Mouse (Mus musculus) stomach, embryonic 15.5 days (tissue): Measurements from ENCODE around the gene Tnfrsf11a. TPM values are rescaled to one million over a fixed set of nuclear protein-coding genes. Genes with fewer than 3 reads are reported as not detected.

Source experiments
- ATAC-seq: fragments of 200-750 bp; cut with Nextera tagmentation; 2 replicates; pipeline ENCODE4 v1.8.0; 2017; ENCODE audit warnings: low read depth, moderate number of reproducible peaks, moderate TSS enrichment; ENCODE audit not compliant: insufficient read depth, low FRiP score
- H3K27ac ChIP-seq: fragments of 300-500 bp; sonication (generic); 2 replicates; pipeline ENCODE4 v1.5.1; 2015; ENCODE audit warnings: mild to moderate bottlenecking, inconsistent platforms
- H3K27me3 ChIP-seq: fragments of 300-500 bp; sonication (generic); replicated peaks from 2 replicates; pipeline ENCODE4 v1.6.1; 2015; ENCODE audit warnings: inconsistent platforms
- H3K36me3 ChIP-seq: fragments of 300-500 bp; sonication (generic); 2 replicates; pipeline ENCODE4 v1.6.1; 2015; ENCODE audit warnings: inconsistent platforms
- H3K4me1 ChIP-seq: fragments of 300-500 bp; sonication (generic); 2 replicates; pipeline ENCODE4 v1.6.1; 2015; ENCODE audit warnings: inconsistent platforms
- H3K4me2 ChIP-seq: fragments of 300-500 bp; sonication (generic); 2 replicates; pipeline ENCODE4 v1.6.1; 2015; ENCODE audit warnings: mild to moderate bottlenecking, inconsistent platforms
- H3K4me3 ChIP-seq: fragments of 300-500 bp; sonication (generic); replicated peaks from 2 replicates; pipeline ENCODE4 v1.5.1; 2015; ENCODE audit warnings: inconsistent platforms
- H3K9ac ChIP-seq: fragments of 300-500 bp; sonication (generic); 2 replicates; pipeline ENCODE4 v1.6.1; 2015; ENCODE audit warnings: inconsistent platforms
- H3K9me3 ChIP-seq: fragments of 300-500 bp; sonication (generic); 2 replicates; pipeline ENCODE4 v1.6.1; 2016; ENCODE audit warnings: inconsistent platforms
- WGBS: fragments of 180-500 bp; shearing (Covaris S2); methylation state at CpG from one replicate; pipeline ENCODE4 v1.1.7; 2015; 5-methylcytosine and 5-hydroxymethylcytosine counted together
- polyA plus RNA-seq: library from polyadenylated mRNA; unstranded; fragments of >200 nt; fragmentation: Nextera tagmentation; extraction: Ambion mirVana; gene quantifications from 2 replicates; pipeline ENCODE4 v1.2.1, GENCODE M21; 2015

Gene Tnfrsf11a
- polyA plus RNA-seq, 1 experiment from 2014 or later: 4.1 TPM

DNA sequence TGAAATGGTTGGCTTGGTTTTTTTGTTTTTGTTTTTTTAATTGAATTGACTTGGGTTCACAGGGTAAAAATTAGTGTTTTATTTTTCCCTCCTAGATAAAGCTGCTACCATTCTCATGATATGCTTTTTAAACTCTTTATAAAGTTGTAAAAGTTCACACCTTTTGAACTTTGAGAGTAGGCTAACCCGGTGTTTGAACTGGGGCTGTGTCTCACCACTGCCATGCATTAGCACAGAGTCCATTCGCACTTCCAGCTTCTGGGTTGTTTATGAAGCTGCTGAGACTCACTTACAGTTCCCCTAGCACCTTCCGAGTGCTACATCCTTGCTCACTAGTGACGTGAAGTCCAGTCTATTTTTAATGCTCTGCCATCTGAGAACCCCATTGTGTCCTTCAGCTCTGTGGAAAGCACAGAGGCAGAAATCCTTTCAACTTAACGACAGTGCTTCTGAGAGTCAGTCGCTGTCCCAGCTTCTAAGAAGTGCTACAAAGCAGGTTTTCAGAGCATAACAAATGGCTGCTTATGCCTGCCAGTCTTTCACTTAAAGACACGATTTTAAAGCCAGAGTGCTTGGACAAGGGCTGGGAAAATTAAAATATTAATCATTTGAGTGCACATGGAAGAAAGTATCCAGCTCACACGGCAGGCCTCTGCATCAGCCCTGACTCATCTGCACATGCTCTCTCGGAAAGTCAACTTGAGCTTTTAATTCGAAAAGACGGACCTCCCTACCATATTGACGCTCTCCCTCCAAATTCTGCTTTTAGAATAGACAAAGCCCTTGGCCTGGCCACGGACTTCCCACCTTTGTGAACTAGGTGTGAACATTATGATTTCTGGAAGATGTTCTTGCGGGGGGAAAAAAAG is 34.1 kb downstream of the Tnfrsf11a start:
- no peaks in the 10 kb centered on the region for H3K36me3 ChIP-seq
- WGBS: 53% methylated on average over 14 of the region's 14 CpGs
- H3K4me2 ChIP-seq: no peak overlapping the region
- no peaks in the 10 kb centered on the region for H3K9me3 ChIP-seq
- no peak overlapping the region for H3K9ac ChIP-seq
- no peak overlapping the region for H3K27ac ChIP-seq
- ATAC-seq: no peak
- H3K27me3 ChIP-seq: no peaks in the 10 kb centered on the region
- H3K4me1 ChIP-seq: peaks cover 9% of the 10 kb centered on the region
- H3K4me3 ChIP-seq: no peak overlapping the region

DNA sequence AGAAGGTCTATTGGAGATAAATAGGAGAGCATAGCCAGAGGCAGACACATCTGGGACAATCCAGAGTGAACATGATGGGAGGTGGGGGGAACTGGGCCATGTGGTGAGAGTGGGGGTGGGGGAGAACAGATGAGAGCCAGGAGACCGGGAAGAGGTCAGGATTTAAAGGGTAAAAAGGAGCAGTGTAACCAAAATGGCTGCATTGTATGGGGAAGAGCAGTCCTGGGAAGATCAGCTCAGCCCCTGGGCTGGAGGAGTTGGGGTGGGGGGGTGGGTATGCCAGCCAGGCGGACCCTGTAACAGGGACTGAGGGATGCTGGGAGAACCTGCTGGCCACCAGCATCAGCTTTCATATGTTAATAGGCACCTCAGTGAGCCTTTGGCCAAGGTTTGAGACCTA is 34.8 kb downstream of the Tnfrsf11a start:
- Histone ChIP-seq H3K4me2 (no peak overlapping the region), H3K9ac (no peak overlapping the region), H3K36me3 (no peaks in the 10 kb centered on the region), H3K4me1 (peaks cover 9% of the 10 kb centered on the region), H3K4me3 (no peak overlapping the region), H3K9me3 (no peaks in the 10 kb centered on the region), H3K27me3 (no peaks in the 10 kb centered on the region), H3K27ac (no peak overlapping the region)
- 61% methylated on average over 2 of the region's 2 CpGs for WGBS
- no peak for ATAC-seq

DNA sequence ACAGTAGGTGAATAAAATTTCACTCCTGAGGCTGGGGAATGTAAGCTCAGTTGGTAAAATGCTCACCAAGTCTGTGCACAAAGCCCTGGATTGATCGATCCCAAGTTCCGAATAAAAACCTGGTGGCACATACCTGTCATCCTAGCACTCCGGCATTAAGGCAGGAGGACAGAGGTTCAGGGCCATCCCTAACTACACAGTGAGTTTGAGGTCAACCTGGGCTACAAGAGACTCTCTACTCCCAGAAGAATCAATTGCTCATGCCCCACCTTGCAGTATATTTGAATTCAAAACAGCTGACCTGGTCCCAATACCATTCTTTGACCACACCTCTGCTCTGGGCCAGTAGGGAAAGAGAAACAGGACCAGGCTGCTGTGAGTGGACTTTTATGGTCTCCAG is 35.2 kb downstream of the Tnfrsf11a start:
- 88% methylated on average over 3 of the region's 3 CpGs for whole genome bisulfite sequencing
- Histone ChIP-seq H3K9ac (no peak overlapping the region), H3K36me3 (no peaks in the 10 kb centered on the region), H3K4me1 (peaks cover 9% of the 10 kb centered on the region), H3K27ac (no peak overlapping the region), H3K27me3 (no peaks in the 10 kb centered on the region), H3K9me3 (no peaks in the 10 kb centered on the region), H3K4me3 (no peak overlapping the region), H3K4me2 (no peak overlapping the region)
- no peak for ATAC-seq

DNA sequence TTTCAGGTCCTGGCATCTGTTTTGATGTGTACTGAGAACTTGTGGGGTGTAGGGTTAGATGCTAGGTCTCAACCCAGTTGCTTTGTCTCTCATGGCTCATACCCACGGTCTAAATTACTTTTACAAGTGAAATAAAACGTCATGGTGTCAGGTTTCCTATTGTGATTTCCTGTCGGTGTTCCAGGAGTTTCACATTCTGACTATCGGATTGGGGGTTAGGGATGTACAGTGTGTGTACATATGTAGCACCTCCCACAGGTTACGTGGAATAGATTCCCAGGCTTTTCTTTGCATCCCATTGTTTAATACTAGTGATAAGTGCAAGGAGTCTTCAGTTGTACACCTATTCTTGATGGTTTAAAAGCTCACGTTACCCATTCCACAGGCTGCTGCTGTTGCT is 38.5 kb downstream of the Tnfrsf11a start:
- no peak overlapping the region for H3K9ac ChIP-seq
- H3K27me3 ChIP-seq: no peaks in the 10 kb centered on the region
- H3K4me3 ChIP-seq: no peak overlapping the region
- H3K27ac ChIP-seq: peak overlapping the region; percentile 51
- H3K4me1 ChIP-seq: peaks cover 5% of the 10 kb centered on the region; the same call in 1 of the 2 replicates
- 28% methylated on average over 6 of the region's 6 CpGs for WGBS
- H3K9me3 ChIP-seq: no peaks in the 10 kb centered on the region
- ATAC-seq: no peak
- no peak overlapping the region for H3K4me2 ChIP-seq
- no peaks in the 10 kb centered on the region for H3K36me3 ChIP-seq

DNA sequence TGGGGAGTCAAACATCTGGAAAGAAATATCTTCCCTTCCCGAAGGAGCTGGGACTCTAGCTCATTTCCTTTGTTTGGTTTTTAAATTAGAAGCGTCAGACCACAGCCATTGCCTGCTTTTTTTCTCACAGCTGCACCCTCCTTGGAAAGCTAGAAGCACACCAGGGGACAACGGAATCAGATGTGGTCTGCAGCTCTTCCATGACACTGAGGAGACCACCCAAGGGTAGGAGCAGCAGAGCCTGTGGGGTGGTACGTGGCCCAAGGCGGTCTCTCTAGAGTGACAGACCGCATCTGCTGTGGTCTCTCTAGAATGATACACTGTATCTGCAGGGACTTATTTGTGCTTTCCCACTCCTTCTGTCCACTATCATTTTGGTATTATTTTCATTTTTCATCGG is 39.2 kb downstream of the Tnfrsf11a start:
- Histone ChIP-seq H3K27me3 (no peaks in the 10 kb centered on the region), H3K36me3 (no peaks in the 10 kb centered on the region), H3K9ac (no peak overlapping the region), H3K4me1 (peaks cover 1% of the 10 kb centered on the region; the same call in 1 of the 2 replicates), H3K27ac (no peak overlapping the region), H3K9me3 (no peaks in the 10 kb centered on the region), H3K4me2 (peak overlapping the region; percentile 8; the same call in 1 of the 2 replicates), H3K4me3 (no peak overlapping the region)
- ATAC-seq: peak; percentile 53; the same call in 1 of the 2 replicates
- WGBS: 50% methylated on average over 7 of the region's 7 CpGs

DNA sequence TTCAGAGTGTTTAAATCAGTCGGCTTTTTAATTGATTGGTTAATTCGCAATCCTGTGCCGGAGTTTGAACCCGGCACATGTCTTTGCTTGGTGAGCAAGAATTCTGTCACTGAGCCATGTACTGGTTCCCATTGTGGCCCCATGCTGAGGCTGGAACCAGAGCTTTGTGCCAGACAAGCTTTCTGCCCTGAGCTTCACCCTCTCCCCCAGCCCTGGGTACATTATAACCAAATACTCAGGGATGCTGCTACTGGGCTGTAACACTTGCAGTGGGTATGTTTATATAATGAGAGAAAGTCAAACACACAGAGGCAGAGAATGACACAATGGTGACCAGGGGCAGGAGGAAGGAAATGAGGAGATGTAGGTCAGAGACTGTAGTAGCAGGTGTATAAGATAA is 43.8 kb downstream of the Tnfrsf11a start:
- Histone ChIP-seq H3K9ac (no peak overlapping the region), H3K4me2 (no peak overlapping the region), H3K9me3 (no peaks in the 10 kb centered on the region), H3K27ac (no peak overlapping the region), H3K4me3 (no peak overlapping the region), H3K36me3 (no peaks in the 10 kb centered on the region), H3K4me1 (no peaks in the 10 kb centered on the region), H3K27me3 (no peaks in the 10 kb centered on the region)
- ATAC-seq: no peak
- WGBS: 90% methylated on average over 4 of the region's 4 CpGs

DNA sequence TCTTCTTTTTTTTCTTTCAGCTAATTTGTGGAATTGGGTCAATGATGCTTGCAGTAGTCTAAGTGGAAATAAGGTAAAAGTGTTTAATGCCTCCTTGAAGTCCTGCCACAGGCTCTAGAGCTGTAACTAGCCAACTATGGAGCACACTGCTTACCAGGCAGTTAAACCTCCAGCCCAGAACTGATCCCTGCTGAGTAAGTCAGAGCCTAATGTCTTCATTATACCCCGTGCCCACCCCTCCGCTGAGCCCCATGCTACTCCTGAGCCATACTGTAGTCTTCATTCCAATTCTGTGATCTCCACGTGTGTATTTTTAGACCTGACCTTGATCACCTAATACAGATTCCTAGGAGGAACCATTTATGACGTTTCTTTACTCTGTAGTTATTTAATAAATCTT is 44.5 kb downstream of the Tnfrsf11a start:
- WGBS: 64% methylated on average over 4 of the region's 4 CpGs
- Histone ChIP-seq H3K9ac (no peak overlapping the region), H3K4me1 (no peaks in the 10 kb centered on the region)

DNA sequence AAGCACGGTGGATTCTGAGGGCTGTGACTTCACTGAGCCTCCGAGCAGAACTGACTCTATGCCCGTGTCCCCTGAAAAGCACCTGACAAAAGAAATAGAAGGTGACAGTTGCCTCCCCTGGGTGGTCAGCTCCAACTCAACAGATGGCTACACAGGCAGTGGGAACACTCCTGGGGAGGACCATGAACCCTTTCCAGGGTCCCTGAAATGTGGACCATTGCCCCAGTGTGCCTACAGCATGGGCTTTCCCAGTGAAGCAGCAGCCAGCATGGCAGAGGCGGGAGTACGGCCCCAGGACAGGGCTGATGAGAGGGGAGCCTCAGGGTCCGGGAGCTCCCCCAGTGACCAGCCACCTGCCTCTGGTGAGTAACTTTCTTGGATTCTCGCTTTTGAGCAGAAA is 46.9 kb downstream of the Tnfrsf11a start:
- H3K4me3 ChIP-seq: no peak overlapping the region
- H3K27me3 ChIP-seq: no peaks in the 10 kb centered on the region
- ATAC-seq: no peak
- no peak overlapping the region for H3K4me2 ChIP-seq
- H3K9me3 ChIP-seq: no peaks in the 10 kb centered on the region
- no peak overlapping the region for H3K27ac ChIP-seq
- 87% methylated on average over 7 of the region's 7 CpGs for WGBS
- no peak overlapping the region for H3K9ac ChIP-seq
- H3K4me1 ChIP-seq: no peaks in the 10 kb centered on the region
- H3K36me3 ChIP-seq: no peaks in the 10 kb centered on the region

More for the DNA sequence above, 44.5 kb downstream of the Tnfrsf11a start:
- H3K9me3 ChIP-seq: no peaks in the 10 kb centered on the region
- no peak for ATAC-seq
- H3K4me2 ChIP-seq: no peak overlapping the region
- no peak overlapping the region for H3K27ac ChIP-seq
- no peaks in the 10 kb centered on the region for H3K36me3 ChIP-seq
- no peak overlapping the region for H3K4me3 ChIP-seq
- H3K27me3 ChIP-seq: no peaks in the 10 kb centered on the region

DNA sequence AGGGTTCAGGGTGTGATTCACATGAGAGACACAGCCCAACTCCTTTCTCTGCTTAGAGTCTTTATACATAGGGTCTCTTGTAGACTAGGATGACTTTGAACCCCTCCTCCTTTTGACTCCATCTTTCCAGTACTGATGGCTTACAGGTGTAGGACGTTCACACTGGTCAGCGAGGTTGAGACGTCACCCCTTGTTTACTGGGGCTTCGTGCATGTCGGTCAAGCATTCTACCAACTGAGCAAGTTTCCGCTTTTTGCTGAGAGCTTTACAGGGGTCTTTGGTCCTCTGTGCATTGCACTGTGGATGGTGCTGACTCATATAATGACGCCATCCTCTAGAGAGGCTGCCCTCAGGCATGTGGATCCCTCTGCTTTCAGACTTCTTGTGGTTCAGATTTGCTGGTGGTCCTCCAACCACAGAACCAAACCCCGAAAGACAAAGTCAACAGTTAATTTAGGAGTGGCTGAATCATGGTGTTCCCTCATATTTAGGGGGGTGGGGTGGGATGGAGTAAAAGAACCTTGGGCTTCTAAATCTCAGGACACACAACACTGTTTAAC is 47.3 kb downstream of the Tnfrsf11a start:
- no peak overlapping the region for H3K27ac ChIP-seq
- H3K4me1 ChIP-seq: no peaks in the 10 kb centered on the region
- WGBS: 79% methylated on average over 8 of the region's 8 CpGs
- no peak for ATAC-seq
- H3K9me3 ChIP-seq: no peaks in the 10 kb centered on the region
- H3K4me2 ChIP-seq: no peak overlapping the region
- H3K9ac ChIP-seq: no peak overlapping the region
- H3K27me3 ChIP-seq: no peaks in the 10 kb centered on the region
- H3K4me3 ChIP-seq: no peak overlapping the region
- no peaks in the 10 kb centered on the region for H3K36me3 ChIP-seq

DNA sequence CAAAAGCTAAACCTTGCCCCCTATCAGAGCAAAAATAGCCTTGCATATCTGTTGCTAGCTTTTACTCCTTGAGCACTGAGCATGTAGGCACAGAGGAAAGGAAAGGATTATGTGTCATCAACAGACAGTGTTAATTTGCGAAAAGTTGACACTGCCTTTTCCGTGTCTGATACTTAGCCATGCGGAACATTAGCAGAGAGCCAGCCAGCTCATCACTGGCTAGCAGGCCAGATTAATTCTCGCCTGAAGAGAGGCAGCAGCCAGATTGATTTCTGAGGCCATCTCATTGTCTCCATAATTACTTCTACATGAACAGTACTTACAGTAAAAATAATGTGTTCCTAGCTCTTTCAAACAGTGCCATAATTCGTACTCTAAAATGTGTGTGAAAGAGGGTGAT is 48.7 kb downstream of the Tnfrsf11a start:
- WGBS: 69% methylated on average over 5 of the region's 5 CpGs
- H3K27me3 ChIP-seq: no peaks in the 10 kb centered on the region
- no peak overlapping the region for H3K9ac ChIP-seq
- ATAC-seq: no peak
- H3K4me3 ChIP-seq: no peak overlapping the region
- H3K4me1 ChIP-seq: no peaks in the 10 kb centered on the region
- no peak overlapping the region for H3K27ac ChIP-seq
- no peaks in the 10 kb centered on the region for H3K9me3 ChIP-seq
- H3K4me2 ChIP-seq: no peak overlapping the region
- no peaks in the 10 kb centered on the region for H3K36me3 ChIP-seq

DNA sequence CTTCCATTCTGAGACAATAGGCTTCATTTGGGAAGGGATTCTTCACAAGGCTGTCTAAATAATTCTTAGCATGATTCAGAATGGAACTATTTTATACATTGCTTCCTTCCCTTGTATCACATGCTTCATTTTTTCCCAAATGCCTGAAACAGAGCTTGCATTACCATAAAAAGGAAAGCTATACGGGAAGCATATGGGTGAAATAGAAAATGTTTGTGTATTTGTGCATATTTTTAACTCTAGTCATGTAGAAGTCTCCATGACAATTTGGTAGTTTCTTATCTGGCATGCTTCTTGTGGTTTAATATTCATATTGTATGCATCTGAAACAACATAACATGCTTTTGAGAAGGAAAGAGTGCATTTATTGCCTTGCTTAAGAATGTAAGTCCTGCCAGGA is 52.3 kb downstream of the Tnfrsf11a start:
- Histone ChIP-seq H3K27me3 (no peaks in the 10 kb centered on the region), H3K27ac (no peak overlapping the region), H3K4me1 (no peaks in the 10 kb centered on the region), H3K9ac (no peak overlapping the region), H3K4me2 (no peak overlapping the region), H3K4me3 (no peak overlapping the region), H3K36me3 (no peaks in the 10 kb centered on the region), H3K9me3 (no peaks in the 10 kb centered on the region)
- 77% methylated on average over 1 of the region's 1 CpGs for WGBS
- no peak for ATAC-seq

DNA sequence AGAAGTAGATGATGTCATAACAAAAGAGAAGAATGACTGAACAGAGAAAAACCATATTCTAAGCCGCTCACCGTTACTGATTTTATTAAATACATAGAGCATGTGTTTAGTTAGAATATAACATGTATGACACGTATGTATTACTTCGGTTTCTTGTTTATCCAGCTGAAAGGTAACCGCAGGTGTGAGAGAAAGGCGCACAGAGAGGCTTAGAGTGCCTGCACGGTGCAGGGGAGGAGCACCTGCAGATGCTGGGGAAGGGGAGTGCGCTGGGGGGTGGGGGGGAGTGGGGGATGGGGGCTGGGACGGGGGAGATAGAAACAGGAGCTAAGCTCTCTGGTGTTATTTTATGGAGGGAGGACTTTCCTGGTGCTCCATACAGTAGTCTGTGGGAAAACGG is 62.4 kb downstream of the Tnfrsf11a start:
- 0 out of 2 replicates have a peak, but pooled peaks cover 3% of the 10 kb centered on the region for H3K4me1 ChIP-seq
- no peaks in the 10 kb centered on the region for H3K27me3 ChIP-seq
- H3K9me3 ChIP-seq: no peaks in the 10 kb centered on the region
- no peak overlapping the region for H3K27ac ChIP-seq
- H3K36me3 ChIP-seq: no peaks in the 10 kb centered on the region
- H3K9ac ChIP-seq: no peak overlapping the region
- WGBS: 13% methylated on average over 10 of the region's 10 CpGs
- H3K4me2 ChIP-seq: peak overlapping the region; percentile 37; the same call in 1 of the 2 replicates
- no peak overlapping the region for H3K4me3 ChIP-seq
- no peak; the same call in 1 of the 2 replicates for ATAC-seq
